Mouse (Mus musculus) layer of hippocampus, postnatal 14 days (tissue): ENCODE data around the gene Gata2. TPM values are rescaled to one million over a fixed set of nuclear protein-coding genes. Genes with fewer than 3 reads are reported as not detected.

Experiments
- DNase-seq, 2 experiments: peaks; one replicate each; pipeline ENCODE4 v3.0.0; 2021 to 2022; ENCODE audit warnings: low spot score in 2 of 2, mixed read lengths in 1 of 2
- total RNA-seq, 2 experiments: library from RNA; stranded (reverse); gene quantifications; 2 replicates each; pipeline ENCODE4 v1.2.3; 2021

Gata2 gene
- total RNA-seq, 2 experiments from 2014 or later, result 7.0 to 7.6 TPM

DNA sequence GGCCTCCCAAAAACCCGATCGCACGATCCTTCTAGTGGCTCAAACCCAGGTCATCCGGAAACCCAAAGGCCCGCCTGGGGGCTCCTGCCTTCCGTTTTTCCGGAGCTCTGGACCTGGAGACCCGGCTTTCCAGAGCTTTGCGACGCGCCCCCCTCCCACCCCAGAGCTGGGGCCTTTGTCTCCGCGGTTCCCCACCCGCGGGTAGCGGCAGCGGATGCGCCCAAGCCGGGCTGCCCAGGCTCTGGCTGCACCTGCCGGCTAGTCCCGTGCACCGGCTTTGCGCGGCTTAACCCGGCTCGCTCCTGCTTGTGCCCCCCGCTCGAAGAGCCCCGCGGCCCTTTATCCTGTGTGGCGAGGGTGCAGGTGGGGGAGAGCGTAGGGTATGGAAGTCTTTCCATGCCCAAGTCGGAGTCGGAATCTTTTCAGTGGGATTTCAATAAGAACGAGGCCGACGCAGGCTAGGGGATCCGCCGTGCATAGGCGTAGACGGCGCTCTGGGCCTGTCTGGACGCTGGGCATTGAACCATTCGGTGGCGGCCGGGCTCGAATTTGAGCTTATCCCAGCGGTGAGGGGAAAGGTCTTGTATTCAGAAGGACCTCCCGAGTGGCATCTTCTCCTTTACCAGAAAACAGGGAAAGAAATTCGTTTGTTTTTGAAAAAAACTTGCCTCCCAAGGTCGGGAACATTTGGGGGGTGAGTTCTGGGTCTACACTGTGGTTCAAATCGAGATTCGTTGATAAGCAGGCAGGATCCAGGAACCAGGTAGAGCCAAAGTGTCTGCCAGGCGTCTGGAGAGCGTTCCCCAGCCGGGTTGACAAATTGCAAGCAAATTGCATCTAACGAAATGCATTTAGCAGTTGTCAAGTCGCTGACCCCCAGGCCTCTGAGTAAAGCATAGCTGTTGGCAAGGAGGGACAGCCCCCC, 624 bp downstream of the Gata2 start:
- DNase-seq, result no peak

DNA sequence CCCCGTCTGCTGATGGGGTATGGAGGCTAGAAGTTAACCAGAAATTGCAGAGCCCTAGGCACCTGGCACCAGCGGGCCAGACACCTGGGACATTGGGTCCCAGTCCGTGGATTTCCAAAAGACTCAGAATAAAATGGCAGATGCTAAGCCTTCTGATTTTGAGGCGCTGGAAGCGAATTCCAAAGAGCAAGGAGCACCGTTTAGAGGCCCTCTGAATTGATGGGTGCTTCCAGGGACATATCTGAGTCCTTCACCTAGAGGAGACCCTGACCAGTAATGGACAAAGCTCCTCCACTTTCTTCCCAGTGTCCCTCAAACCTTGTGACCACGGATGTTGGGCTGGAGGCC, 1.3 kb downstream of the Gata2 start:
- no peak for DNase-seq

DNA sequence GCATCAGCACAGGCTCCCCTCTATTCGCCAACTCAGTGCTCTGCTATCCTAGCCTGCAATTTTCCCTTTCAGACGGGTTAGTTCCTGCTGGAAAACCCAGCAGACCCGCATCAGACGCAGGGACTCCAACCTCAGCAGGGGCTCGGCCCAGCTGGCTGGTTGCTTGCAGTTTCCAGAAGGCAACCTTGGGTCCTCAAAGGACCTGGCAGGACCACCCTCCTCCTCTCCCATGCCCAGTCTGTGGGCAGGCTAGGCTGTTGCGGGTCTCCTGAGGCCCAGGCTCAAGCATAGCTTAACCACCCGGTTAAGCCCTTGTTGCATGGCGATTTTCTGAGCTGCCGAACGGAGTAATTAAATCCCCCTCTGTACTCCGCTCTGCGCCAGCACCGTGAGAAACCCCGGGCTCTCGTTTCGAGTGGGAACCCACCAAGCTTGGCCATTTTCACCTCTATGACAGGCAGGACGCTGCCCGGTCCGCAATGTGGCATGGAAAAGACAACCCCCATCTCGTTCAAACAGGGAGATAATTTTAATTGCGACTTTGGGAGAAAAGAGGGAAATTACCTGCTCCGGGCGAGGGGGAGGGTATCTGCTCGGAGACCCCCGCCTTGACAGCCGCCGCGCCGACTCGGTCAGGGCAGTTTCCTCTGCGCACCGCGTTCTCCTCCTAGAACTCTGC, 2.5 kb downstream of the Gata2 start:
- no peak for DNase-seq

DNA sequence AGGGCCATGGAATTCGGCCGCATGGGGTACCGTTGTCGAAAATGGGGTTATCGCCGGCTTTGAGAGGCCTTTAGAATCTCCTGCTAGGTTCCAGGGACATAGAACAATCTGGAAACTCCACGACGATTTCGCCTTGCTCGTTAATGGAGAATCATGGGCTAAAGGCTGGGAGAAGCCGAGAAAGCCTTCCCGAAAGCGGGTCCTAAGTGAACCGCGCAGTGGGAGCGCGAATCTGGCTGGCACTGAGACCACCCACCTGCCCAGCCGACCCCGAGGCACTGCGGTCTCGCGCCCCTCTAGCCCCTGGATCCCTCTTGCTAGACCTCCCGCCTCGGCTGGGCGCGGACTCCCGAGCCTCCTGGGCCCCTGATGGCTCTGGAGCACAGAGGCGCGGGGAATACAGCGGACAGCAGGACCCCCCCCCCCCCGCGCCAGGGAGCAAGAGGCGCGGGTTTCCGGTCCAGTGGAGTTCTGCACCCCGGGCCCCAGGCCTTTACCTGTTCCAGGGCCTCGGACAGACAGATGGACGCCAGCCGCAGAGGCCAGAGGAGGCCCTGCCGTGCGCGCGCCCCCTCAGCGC, 3.1 kb downstream of the Gata2 start:
- DNase-seq, result no peak

DNA sequence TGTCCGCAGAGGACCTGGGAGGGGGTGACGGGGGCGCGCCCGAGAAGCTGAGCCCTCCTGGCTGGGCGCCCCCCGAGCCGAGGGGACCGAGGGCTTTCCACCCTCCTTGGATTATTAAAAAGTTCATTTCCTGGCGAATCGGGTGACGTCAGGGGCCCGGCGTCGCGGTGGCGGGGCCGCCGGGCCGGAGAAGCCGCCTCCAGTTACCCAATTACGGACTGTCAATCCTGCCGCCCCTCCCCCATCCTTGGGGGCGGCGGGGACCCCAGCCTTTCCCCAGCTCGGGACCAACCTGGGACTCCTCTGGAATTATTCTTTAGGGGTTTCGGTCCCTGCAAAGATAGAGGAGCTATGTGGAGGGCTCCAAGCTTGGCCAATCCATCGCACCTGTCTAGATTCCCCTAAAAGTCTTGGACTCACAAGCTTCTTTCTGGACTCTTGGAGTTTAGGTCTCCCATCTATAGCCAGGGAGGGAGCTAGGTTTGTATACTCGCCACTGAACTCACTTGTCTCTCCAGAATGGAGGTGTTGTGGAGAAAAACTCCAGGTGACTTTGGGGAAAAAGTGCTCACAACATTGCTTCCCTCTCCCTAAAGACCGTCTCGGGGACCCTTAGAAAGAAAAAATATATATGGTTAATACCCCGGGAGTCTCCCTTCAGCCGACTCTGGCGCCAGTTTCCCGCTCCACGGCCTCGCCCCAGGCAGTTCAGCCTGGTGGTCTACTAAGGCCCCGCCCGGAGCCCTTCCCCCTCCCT, 3.8 kb downstream of the Gata2 start:
- DNase-seq, result no peak

GRCm38 (mm10) chr6:88198070-88198940, 4.6 kb downstream of the Gata2 start:
- no peak for DNase-seq

DNA sequence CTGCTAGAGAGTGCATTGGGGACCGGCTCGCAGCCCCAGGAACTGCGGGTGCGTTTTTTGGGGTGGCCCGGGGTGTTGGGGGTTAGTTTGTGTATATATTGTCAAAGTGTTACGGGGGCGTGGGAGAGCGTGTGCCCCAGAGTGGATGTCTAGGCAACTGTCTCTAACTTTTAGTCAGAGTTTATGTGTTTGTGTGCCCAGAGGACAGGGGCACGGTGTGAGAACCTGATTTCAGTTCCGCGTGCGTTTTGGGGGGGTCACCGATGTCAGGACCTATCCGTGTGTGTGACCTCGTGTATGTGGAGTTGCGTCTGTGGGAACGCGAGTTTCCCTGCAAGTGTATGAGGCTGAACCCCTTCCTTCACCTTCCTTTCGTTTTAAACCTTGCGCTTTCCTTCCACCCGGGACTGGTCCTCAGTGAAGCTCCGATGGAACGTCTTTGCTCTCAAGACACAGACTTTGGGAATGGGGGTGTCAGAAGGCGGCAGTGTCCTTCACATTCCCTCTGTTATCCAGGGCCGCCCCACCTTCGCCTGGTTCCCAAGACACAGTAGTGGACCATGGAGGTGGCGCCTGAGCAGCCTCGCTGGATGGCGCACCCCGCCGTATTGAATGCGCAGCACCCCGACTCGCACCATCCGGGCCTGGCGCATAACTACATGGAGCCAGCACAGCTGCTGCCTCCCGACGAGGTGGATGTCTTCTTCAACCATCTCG, 5.5 kb downstream of the Gata2 start:
- DNase-seq, result no peak

- no peak for DNase-seq
These were observed 6.3 kb downstream of the Gata2 start for GRCm38 (mm10) chr6:88199718-88200692.

GRCm38 (mm10) chr6:88200693-88201609, 7.3 kb downstream of the Gata2 start:
- no peak for DNase-seq

DNA sequence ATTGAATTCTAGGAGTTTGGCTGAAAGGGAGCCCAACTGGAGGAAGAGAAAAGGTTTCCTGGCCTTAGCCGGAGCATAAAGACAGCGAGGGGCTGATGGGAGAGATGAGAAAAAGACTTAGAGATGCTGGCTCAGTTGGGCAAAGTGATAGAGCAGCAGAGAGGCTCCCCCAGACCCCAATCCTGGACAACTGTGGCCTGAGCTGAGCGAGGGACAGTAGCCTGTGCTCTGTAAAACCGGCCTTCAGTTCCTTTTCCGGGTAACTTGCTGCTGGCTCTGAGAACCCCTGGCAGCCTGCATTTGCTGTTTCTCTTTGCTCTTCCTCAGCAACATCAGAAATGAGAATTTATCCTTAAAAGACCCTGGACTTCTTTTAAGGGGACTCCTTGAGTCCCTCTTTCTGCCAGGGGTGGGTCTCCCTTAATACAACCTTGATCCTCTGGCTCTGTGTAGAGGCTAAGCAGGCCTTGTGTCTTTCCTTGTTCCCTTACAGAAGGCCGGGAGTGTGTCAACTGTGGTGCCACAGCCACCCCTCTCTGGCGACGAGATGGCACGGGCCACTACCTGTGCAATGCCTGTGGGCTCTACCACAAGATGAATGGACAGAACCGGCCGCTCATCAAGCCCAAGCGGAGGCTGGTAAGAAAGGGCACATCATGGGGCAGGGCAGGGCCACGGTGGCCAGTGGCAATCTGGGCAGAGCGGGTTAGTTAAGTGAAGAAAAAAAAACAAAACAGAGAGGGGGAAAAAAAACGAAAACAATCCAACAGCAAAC, 8.4 kb downstream of the Gata2 start:
- DNase-seq, result no peak

DNA sequence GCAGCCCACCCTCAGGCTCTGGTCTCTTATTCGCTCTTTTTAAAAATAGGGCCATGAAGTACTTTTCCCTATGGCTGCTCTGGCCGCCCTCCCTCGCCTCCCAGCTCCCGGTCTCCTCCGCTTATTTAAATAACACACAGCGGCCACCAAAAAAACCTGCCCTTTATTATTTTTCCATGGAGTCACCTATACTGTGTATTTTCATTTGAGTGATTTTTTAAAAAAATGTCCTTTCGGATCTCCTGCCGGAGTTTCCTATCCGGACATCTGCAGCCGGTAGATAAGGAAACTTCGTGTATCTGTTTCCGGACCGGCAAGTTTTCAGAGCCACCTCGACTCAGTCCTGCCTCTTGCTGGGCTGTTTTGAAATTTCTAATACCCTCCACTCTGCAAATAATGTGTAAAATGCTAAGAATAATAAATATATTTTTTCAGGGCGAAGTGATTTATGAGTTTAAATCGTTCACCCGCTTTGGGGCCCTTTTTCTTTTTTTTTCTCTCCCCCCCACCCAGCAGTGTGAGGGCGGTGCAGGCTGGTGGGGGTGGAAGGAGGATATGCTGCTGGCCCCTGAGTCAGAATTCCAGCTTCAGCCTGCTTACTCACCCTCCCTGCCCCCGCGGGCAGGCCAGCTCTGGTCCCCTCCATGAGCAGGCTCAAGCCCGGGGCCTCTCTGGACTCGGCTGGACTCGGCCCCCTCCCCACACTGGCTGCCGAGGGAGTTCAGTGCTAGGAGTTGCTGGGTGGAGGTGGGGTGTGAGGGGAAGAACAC, 9.4 kb downstream of the Gata2 start:
- no peak for DNase-seq

DNA sequence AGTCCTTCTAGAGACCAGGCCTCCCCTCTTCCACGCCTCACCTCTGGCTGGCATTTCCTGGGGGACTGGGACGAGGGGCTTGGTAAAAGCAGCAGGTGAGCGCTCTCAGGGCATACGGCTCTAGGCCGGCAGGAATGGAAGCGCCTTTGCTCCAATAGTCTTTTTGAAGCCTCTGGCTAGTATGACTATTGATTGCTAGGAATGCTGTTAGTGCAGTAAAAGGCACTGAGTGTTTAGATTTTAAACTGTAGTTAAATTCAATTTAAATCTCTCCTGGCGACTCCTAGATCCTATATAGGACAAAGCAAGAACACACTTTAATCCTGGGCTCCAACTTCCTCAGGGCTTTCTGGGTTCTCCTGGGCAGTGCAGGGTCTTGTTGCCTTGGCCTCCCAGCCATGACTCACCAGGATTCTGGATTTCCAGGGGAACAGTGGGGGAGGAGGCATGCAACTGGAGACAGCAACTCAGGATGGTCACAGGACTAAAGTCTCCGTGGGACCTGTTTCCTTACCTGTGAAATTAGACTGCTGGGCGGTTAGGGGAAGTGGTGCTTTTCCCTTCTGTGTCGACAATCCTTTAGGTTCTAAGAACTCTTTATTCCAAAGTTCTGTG, 10.2 kb downstream of the Gata2 start:
- no peak for DNase-seq

GRCm38 (mm10) chr6:88204531-88205385, 11.1 kb downstream of the Gata2 start:
- DNase-seq, result no peak

DNA sequence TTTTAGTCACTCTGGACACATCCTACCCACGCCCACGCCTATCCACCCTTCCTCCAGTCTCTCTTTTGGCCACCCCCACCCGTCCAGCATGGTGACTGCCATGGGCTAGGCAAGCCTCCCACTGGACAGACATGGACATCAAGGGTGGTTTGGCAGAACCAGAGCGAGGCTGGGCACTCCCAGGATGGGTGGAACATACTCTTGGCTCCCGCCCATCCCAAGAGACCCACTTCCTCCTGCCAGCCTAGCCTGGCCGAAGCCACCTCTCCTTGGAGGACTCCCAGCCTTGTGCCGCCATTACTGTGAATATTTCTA, 11.7 kb downstream of the Gata2 start:
- no peak for DNase-seq

GRCm38 (mm10) chr6:88205937-88206336, 12.2 kb downstream of the Gata2 start:
- no peak for DNase-seq
